Mouse (Mus musculus) cerebellum, adult 2 months (tissue): ENCODE results near the gene Rab5if.

Experiments used
- CTCF ChIP-seq: fragments of 200-500 bp; IDR thresholded peaks from 2 replicates; pipeline ENCODE4 v1.5.1; 2011; ENCODE audit warnings: low read depth, mild to moderate bottlenecking, control low read depth, low read length, moderate library complexity, borderline replicate concordance; ENCODE audit not compliant: insufficient read depth
- POLR2A ChIP-seq: fragments of 200-500 bp; IDR thresholded peaks from 2 replicates; pipeline ENCODE4 v1.6.1; 2011; ENCODE audit warnings: low read length, control low read depth, borderline replicate concordance; ENCODE audit not compliant: insufficient read depth

- no peak for TF ChIP-seq CTCF
- TF ChIP-seq POLR2A, result no peak
These were observed 1.6 kb downstream of the Rab5if start for GRCm38 (mm10) chr2:156864481-156864880.
